Mouse (Mus musculus) lung, adult 2 months (tissue): Measurements from ENCODE around the gene Gpx4. TPM values are rescaled to one million over a fixed set of nuclear protein-coding genes. Genes with fewer than 3 reads are reported as not detected.
"Not testable (repeated sequence)": the region's sequence is repeated elsewhere in the genome, so short reads cannot be mapped to it uniquely, and the experiment has no call there.

Experiments
- DNase-seq: peaks from one replicate; pipeline ENCODE4 v3.0.0; 2022
- H3K4me1 ChIP-seq: fragments of 200-500 bp; 2 replicates; pipeline ENCODE4 v1.6.1; 2011; ENCODE audit warnings: low read length; ENCODE audit not compliant: control insufficient read depth, insufficient read depth
- H3K4me3 ChIP-seq: fragments of 200-500 bp; replicated peaks from 2 replicates; pipeline ENCODE3; 2011; ENCODE audit warnings: low read depth, mild to moderate bottlenecking, control low read depth, low read length; ENCODE audit errors: extremely low read depth
- CTCF ChIP-seq: fragments of 200-500 bp; IDR thresholded peaks from 2 replicates; pipeline ENCODE4 v1.5.1; 2011; ENCODE audit warnings: mild to moderate bottlenecking, low read length, control low read depth; ENCODE audit not compliant: insufficient read depth
- POLR2A ChIP-seq: fragments of 200-500 bp; IDR thresholded peaks from 2 replicates; pipeline ENCODE4 v1.6.1; 2011; ENCODE audit warnings: low read depth, mild to moderate bottlenecking, control low read depth, low read length, borderline replicate concordance; ENCODE audit errors: extremely low read depth
- WGBS: fragments of 180-500 bp; shearing (Covaris S2); methylation state at CpG from one replicate; pipeline ENCODE4 v1.1.7; 2018; 5-methylcytosine and 5-hydroxymethylcytosine counted together
- polyA plus RNA-seq: library from polyadenylated mRNA; depleted of rRNA; stranded (reverse); fragments of >200 nt; gene quantifications from 2 replicates; pipeline ENCODE4 v1.2.3, GENCODE M21; 2012

Gpx4 gene
- polyA plus RNA-seq, 1 experiment = 581 TPM

DNA sequence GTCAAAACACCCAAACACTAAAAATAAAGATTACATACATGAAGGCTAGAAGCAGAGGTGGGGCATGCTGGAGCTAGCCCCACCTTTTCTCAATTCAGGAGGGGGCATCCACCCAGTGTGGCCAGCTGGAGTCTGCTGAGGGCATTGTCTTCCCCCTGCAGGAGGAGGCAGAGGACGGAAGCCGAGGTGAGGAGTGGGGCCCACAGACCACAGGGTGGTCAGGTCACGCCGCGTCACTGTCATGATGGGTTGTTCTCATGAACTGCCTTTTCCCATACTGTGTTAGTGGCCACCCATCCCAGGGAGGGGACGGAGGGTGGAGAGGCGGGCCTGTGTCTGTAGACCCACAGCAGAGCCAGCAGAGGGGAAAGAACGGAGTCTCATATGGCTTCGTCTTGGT lies 16.8 kb upstream of the Gpx4 start:
- H3K4me1 ChIP-seq = peaks cover 29% of the 10 kb centered on the region
- 87% methylated on average over 9 of the region's 9 CpGs for WGBS
- H3K4me3 ChIP-seq = no peak overlapping the region
- TF ChIP-seq CTCF (no peak), POLR2A (no peak)
- DNase-seq = no peak

DNA sequence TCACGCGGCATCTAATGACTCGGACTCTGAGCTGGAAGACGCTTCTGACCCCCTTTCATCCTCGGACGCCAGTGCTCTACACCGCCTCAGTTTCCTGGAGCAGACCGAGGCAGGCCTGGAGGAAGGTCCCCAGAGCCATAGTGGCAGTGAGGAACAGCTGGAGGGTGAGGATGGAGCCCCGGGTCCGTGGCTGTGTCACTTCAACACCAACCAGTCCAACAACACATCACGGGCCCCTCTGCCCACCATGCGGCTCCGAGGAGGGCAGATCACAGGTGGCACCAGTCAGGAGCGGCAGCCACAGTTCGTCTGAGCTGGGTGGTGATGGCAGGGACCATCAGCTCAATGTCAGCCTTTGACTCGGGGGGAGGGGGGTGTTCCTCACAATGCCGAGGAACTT lies 16.2 kb upstream of the Gpx4 start:
- peaks cover 31% of the 10 kb centered on the region for H3K4me1 ChIP-seq
- no peak for TF ChIP-seq POLR2A
- no peak for TF ChIP-seq CTCF
- WGBS = 83% methylated on average over 17 of the region's 17 CpGs
- H3K4me3 ChIP-seq = no peak overlapping the region
- no peak for DNase-seq

DNA sequence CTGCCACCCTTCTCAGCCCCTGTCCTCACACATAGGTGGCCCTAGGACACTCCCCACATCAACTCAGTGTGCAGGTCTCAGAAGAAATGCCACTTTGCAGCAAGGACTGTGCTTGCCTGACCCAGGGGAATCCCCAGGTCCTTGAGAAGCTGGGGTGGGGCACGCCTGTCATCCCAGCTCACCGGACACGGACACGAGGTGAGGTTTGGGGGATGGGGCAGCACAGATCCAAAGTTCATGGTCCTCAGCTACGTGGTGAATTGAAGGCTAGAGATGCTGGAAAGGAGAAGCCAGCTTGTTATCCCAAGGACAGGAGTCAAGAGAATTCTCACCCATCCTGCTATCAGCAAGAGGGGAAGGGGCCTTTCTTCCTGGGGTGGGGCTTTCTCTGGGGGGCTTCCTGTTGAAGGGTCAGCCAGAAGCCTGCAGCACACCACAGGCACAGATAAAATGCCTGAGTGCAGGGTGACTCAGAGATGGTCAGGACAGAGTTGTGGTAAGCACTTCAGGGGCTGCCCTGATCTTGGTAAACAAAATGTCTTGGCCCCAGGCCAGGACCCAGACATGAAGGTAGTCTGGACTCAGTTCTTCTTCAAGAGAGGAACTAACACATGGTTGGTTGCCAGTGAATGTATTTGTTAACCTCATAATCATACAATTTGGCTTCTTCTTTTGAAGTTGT lies 14.0 kb upstream of the Gpx4 start:
- Histone ChIP-seq H3K4me3 (no peak overlapping the region), H3K4me1 (peaks cover 30% of the 10 kb centered on the region)
- TF ChIP-seq POLR2A = no peak
- TF ChIP-seq CTCF = no peak
- WGBS = 9% methylated on average over 5 of the region's 5 CpGs
- peak; percentile 62 for DNase-seq

DNA sequence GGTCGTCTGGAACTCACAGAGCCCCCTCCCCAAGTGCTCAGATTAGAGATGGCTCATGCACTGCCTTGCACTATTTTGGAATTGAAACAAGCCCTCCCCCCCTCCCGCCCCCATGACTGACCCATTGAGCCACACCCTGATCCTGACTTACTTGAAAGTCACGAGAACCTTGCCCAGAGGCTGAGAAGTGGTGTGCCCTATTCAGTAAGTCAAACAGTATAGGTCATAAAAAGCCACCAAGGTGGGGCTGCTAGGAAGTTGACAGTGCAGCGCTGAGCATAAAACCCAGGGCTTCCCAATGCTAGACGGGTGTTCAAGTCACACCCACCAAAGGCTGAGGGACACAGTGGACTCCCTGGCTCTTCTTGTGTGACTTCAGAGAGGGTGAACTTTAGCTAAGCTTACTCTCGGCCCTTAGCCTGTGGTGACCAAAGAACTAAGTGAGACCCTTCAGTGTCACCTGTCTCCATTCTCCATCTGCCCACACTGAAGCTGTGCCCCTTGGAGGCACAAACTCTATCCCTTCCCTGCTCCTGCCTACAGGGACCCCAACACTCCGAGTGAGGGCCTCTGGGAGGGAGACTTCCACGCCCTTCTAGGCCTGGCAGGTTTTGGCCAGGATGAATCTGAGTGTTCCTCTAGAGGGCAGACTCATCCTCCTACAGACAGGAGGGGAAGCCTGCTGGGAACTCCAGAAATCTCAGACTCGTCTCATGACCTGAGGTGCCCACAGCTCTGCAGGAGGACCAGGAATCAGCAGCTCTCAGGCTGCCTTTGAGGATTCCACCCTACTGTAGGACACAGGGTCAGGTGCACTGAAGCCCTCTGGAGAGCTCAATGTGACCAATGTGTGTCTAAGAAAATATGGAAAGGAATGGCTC lies 13.2 kb upstream of the Gpx4 start:
- TF ChIP-seq POLR2A (0 out of 2 replicates have a peak, but pooled peaks have one; percentile 9), CTCF (peak; percentile 57; the same call in 1 of the 2 replicates)
- Histone ChIP-seq H3K4me3 (no peak overlapping the region), H3K4me1 (peaks cover 35% of the 10 kb centered on the region)
- DNase-seq = peak; percentile 61
- 12% methylated on average over 9 of the region's 9 CpGs for WGBS

DNA sequence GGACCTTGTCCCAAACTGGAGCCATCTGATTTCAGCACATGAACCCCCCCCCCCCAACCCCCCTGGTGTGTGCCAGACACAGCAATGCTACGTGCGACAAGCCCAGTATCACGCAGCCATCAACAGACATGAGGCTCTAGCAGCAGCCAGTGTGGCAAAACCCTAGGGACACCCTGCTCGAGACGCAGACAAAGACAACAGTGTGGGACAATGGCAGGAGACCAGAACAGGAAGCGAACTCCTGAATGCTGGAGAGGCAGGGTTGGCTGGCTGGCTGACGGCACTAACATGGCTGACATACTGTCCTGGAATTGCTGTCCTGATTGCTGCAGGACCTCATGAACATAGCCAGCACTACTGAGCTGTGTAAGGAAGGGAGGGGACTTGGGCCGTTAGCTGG lies 11.8 kb upstream of the Gpx4 start:
- no peak for DNase-seq
- WGBS = 57% methylated on average over 8 of the region's 8 CpGs
- H3K4me3 ChIP-seq = no peak overlapping the region
- TF ChIP-seq CTCF (no peak), POLR2A (no peak; the same call in 1 of the 2 replicates)
- peaks cover 36% of the 10 kb centered on the region for H3K4me1 ChIP-seq

DNA sequence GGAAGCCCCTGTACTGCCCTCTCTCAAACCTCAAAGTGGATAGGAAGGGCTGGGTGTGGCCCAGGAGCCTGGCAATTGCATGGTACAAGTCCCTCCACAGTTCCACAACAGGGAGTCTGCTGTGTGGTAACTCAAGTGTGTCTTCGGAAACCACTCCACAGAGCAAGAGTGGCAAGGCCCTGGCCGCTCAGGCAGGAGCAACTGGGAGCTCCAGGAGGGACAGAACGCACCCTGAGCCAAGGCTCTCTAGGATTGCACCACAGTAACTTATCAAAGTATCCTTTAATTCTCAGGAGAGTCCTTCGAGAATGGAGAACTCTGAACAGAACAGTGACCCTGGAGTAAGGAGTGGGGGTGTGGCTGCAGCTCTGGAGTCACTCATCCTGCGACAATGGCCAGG lies 11.3 kb upstream of the Gpx4 start:
- 60% methylated on average over 5 of the region's 5 CpGs for WGBS

DNA sequence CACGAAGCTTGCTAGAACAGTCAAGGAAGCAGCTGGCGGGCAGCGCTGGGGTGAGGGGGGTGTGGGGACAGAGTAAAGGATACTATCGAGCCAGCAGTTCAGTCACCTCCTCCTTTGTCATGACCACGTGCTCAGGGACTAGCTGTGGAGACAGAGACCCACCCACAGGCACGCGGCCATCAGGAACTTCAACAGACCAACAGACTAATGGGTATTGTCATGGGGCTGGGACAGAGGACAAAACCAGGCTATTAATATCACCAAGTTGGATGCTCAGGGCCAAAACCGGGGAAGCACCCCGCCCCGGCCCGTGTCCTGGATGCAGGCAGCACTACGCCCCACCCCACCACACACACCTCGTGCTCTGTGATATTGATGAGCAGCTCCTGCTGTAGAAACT lies 10.1 kb upstream of the Gpx4 start:
- TF ChIP-seq CTCF = no peak
- no peak for TF ChIP-seq POLR2A
- no peak overlapping the region for H3K4me3 ChIP-seq
- WGBS = 74% methylated on average over 13 of the region's 13 CpGs
- H3K4me1 ChIP-seq = peaks cover 36% of the 10 kb centered on the region
- no peak for DNase-seq

More for the DNA sequence above, 11.3 kb upstream of the Gpx4 start:
- peak; percentile 46 for DNase-seq
- TF ChIP-seq CTCF (no peak), POLR2A (0 out of 2 replicates have a peak, but pooled peaks have one; percentile 3)
- H3K4me3 ChIP-seq = no peak overlapping the region
- peaks cover 36% of the 10 kb centered on the region for H3K4me1 ChIP-seq

DNA sequence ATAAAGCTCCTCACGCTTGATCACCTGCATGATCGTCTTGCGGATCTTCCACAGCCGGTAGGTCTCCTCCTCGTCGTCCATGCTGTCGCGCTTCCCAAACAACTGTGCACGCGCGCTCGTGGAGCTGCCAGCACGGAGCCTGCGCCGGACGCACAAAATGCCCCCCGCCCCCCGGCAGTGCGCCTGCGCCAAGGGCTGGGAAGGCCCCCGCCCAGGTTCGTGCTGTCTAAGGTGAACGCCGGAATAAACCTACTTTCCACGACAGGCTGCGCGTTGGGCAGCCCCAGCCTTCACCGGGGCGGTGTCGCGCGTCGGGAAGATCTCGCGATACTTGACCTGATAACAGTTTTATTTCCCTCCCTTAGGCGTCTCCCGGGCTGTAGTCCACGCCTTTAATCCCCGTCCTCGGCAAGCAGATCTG lies 7.4 kb upstream of the Gpx4 start, which contains the start of gene Polr2e:
Gene Polr2e, minus strand, starts transcription at position 237 of the 421 bp plus-strand sequence.
- Histone ChIP-seq H3K4me1 (peaks cover 18% of the 10 kb centered on the region), H3K4me3 (peak within 1 kb of the TSS; percentile 75)
- TF ChIP-seq POLR2A = peak; percentile 90; the same call in 1 of the 2 replicates
- no peak for TF ChIP-seq CTCF
- DNase-seq = peak; percentile 93
- under 1% methylated on average over 40 of the region's 40 CpGs for WGBS

DNA sequence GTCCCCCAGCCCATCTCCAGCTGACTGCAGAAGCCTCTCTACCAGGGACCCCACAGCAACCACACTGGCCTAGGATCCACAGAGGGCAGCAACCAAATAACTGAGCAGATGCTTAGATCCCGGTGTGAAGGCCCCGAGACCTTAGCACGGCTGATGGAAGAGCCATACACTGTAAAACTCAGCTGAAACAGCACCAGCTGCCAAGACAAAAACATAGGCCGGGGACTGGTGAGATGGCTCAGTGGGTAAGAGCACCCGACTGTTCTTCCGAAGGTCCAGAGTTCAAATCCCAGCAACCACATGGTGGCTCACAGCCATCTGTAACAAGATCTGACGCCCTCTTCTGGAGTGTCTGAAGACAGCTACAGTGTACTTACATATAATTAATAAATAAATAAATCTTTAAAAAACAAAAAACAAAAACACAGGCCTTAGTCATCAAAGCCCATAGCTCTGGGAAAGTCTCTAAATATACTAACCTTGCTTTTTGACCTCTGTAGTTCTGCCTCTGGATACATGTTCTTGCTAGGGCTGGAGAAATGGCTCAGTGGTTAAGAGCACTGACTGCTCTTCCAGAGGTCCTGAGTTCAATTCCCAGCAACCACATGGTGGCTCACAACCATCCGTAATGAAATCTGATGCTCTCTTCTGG lies 5.4 kb upstream of the Gpx4 start:
- not testable (repeated sequence) for DNase-seq, H3K4me3 ChIP-seq, H3K4me1 ChIP-seq
- 87% methylated on average over 8 of the region's 8 CpGs for WGBS
